Mouse (Mus musculus) midbrain, postnatal 0 days (tissue): ENCODE results near the gene Vcp. TPM values are rescaled to one million over a fixed set of nuclear protein-coding genes. Genes with fewer than 3 reads are reported as not detected.

Experiments used
- ATAC-seq: fragments of 200-750 bp; cut with Nextera tagmentation; 2 replicates; pipeline ENCODE4 v1.8.0; 2017; ENCODE audit warnings: moderate number of reproducible peaks, mild to moderate bottlenecking, moderate TSS enrichment, moderate library complexity; ENCODE audit not compliant: low FRiP score
- DNase-seq: peaks from one replicate; pipeline ENCODE4 v3.0.0-alpha.2; 2015; ENCODE audit warnings: low spot score
- H3K27ac ChIP-seq: fragments of 300-500 bp; sonication (generic); 2 replicates; pipeline ENCODE4 v1.5.1; 2014; ENCODE audit warnings: low read depth, mild to moderate bottlenecking, low read length, mixed read lengths
- H3K27me3 ChIP-seq: fragments of 300-500 bp; sonication (generic); 2 replicates; pipeline ENCODE4 v1.6.1; 2014; ENCODE audit warnings: low read length, control low read depth, mixed read lengths; ENCODE audit not compliant: insufficient read depth
- H3K36me3 ChIP-seq: fragments of 300-500 bp; sonication (generic); 2 replicates; pipeline ENCODE4 v1.6.1; 2014; ENCODE audit warnings: low read length, control low read depth, mixed read lengths; ENCODE audit not compliant: insufficient read depth
- H3K4me1 ChIP-seq: fragments of 300-500 bp; sonication (generic); 2 replicates; pipeline ENCODE4 v1.6.1; 2014; ENCODE audit warnings: mild to moderate bottlenecking, control low read depth, antibody characterized with exemption, low read length, mixed read lengths; ENCODE audit not compliant: insufficient read depth
- H3K4me2 ChIP-seq: fragments of 300-500 bp; sonication (generic); 2 replicates; pipeline ENCODE4 v1.6.1; 2014; ENCODE audit warnings: low read depth, mild to moderate bottlenecking, low read length, mixed read lengths; ENCODE audit not compliant: poor library complexity, severe bottlenecking
- H3K4me3 ChIP-seq: fragments of 300-500 bp; sonication (generic); 2 replicates; pipeline ENCODE4 v1.5.1; 2014; ENCODE audit warnings: low read depth, mild to moderate bottlenecking, low read length, moderate library complexity
- H3K9ac ChIP-seq: fragments of 300-500 bp; sonication (generic); replicated peaks from 2 replicates; pipeline ENCODE4 v1.6.1; 2014; ENCODE audit warnings: mild to moderate bottlenecking, low read length, moderate library complexity, mixed read lengths; ENCODE audit not compliant: poor library complexity, severe bottlenecking
- H3K9me3 ChIP-seq: fragments of 300-500 bp; sonication (generic); 2 replicates; pipeline ENCODE4 v1.6.1; 2016; ENCODE audit warnings: low read length, control low read depth
- CTCF ChIP-seq: IDR thresholded peaks from 2 replicates; pipeline ENCODE4 v1.5.1; 2016; ENCODE audit warnings: antibody characterized with exemption, mild to moderate bottlenecking
- WGBS: fragments of 180-500 bp; shearing (Covaris S2); extraction: QIAGEN DNeasy Blood & Tissue Kit; methylation state at CpG from one replicate; pipeline ENCODE4 v1.1.7; 2014; 5-methylcytosine and 5-hydroxymethylcytosine counted together
- polyA plus RNA-seq: library from polyadenylated mRNA; unstranded; fragments of >200 nt; fragmentation: Nextera tagmentation; extraction: Ambion mirVana; gene quantifications from 2 replicates; pipeline ENCODE4 v1.2.1, GENCODE M21; 2015
- total RNA-seq: library from RNA; depleted of rRNA; stranded (reverse); fragments of >200 nt; gene quantifications from 2 replicates; pipeline ENCODE4 v1.2.3, GENCODE M21; 2014

Vcp gene
- total and polyA plus RNA-seq, 2 experiments from 2014 or later, result 192 to 464 TPM

DNA sequence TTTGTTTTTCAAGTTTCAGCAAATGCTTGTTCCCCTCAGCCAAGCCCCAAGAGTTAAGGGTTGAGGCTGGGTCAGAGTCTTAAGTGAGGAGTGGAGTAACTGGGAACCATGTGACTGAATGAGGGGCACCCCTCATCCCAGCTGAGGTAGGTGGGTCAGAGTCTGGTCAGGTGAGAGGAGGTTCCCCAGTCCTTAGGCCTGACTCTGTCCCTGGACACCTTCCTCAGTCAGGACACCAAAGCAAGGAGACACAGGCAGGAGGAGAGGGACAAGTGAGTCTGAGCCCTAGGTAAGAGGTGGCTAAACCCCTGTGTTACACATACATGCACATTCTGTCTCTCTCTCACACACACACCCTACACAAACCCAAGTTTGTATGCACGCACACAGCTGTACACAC is 32.2 kb upstream of the Vcp start:
- peak overlapping the region; percentile 84 for H3K27ac ChIP-seq
- 90% methylated on average over 1 of the region's 1 CpGs for WGBS

DNA sequence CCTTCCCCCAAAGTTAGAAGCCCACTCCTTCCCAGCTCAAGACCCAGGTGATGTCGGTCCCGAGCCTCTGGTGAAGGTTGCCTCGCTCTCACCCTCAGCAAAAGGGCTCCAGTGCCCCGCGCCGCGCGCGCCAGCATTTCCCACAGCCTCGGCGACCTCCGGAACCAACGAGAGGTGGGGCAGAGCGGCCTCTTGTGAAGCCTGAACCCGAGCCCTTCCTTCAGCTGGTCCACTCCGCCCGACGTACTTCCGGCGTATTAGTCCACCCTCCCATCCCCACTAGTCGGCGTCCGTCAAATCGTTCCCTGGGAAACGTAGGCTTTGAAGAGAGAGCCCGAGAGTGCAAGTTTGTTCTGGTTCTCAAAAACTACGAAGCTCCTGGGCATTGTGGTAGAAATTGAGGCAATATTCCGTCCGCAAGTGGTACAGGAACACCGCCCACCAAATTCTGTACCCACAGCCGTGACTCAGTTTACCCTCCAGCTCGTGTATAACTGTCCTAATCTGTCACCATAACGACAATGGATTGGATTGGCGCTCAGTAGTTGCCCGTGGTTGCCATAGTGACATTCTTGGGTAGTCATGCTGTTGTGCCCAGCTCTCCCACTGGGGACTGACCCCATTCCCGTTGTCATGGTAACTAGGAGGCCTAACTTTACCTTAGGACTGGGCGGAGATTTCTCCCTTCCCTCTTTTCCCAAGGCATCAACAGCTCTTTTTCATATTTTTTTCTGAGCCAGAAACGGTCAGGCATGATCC is 31.1 kb upstream of the Vcp start, which contains the start of gene Stoml2:
Gene Stoml2, minus strand, starts transcription at position 474 of the 759 bp plus-strand sequence.
- H3K27me3 ChIP-seq, result no peaks in the 10 kb centered on the region
- DNase-seq, result peak; percentile 98
- H3K4me2 ChIP-seq, result peak within 1 kb of the TSS; percentile 62
- H3K9me3 ChIP-seq, result no peaks in the 10 kb centered on the region
- TF ChIP-seq CTCF, result peak; percentile 67
- under 1% methylated on average over 38 of the region's 38 CpGs for WGBS
- H3K9ac ChIP-seq, result peak within 1 kb of the TSS; percentile 88
- H3K4me1 ChIP-seq, result 0 out of 2 replicates have a peak, but pooled peaks cover 4% of the 10 kb centered on the region
- H3K27ac ChIP-seq, result peak within 1 kb of the TSS; percentile 84
- H3K4me3 ChIP-seq, result peak within 1 kb of the TSS; percentile 69
- H3K36me3 ChIP-seq, result peaks cover 36% of the 10 kb centered on the region
- ATAC-seq, result peak; percentile 96

More for the DNA sequence above, 32.2 kb upstream of the Vcp start:
- TF ChIP-seq CTCF, result no peak
- Histone ChIP-seq H3K4me1 (0 out of 2 replicates have a peak, but pooled peaks cover 4% of the 10 kb centered on the region), H3K4me2 (no peak overlapping the region), H3K4me3 (no peak overlapping the region), H3K27me3 (no peaks in the 10 kb centered on the region), H3K9me3 (no peaks in the 10 kb centered on the region), H3K36me3 (peaks cover 38% of the 10 kb centered on the region), H3K9ac (no peak overlapping the region)
- no peak for DNase-seq
- ATAC-seq, result no peak

DNA sequence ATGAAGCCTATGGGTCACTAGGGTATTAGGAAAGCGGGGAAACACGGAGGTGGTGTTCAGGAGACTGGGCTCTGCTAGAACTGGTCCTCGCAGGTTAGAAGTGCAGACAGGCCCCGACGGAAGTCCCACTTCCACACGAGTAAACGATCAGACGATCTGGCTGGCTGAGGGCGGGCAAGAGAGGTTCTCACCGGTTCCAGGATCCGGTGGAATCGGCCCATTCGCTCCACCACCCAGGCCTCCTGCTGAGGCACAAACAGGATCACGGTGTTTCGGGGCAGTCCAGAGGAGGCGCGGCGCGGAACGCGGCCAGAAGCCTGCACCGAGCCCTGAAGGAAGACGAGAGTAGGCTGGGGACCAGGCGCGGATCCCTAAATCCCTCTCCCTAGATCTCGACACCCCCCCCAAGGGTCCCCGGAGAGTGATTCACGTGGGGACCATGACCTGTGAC is 30.5 kb upstream of the Vcp start:
- 1% methylated on average over 28 of the region's 28 CpGs for WGBS
- peak overlapping the region; percentile 84 for H3K27ac ChIP-seq
- H3K36me3 ChIP-seq, result peaks cover 29% of the 10 kb centered on the region
- H3K4me3 ChIP-seq, result peak overlapping the region; percentile 69
- TF ChIP-seq CTCF, result no peak
- H3K4me1 ChIP-seq, result 0 out of 2 replicates have a peak, but pooled peaks cover 4% of the 10 kb centered on the region
- DNase-seq, result peak; percentile 21
- peak overlapping the region; percentile 62 for H3K4me2 ChIP-seq
- H3K9ac ChIP-seq, result peak overlapping the region; percentile 88
- H3K27me3 ChIP-seq, result no peaks in the 10 kb centered on the region
- H3K9me3 ChIP-seq, result no peaks in the 10 kb centered on the region
- peak; percentile 51; the same call in 1 of the 2 replicates for ATAC-seq

DNA sequence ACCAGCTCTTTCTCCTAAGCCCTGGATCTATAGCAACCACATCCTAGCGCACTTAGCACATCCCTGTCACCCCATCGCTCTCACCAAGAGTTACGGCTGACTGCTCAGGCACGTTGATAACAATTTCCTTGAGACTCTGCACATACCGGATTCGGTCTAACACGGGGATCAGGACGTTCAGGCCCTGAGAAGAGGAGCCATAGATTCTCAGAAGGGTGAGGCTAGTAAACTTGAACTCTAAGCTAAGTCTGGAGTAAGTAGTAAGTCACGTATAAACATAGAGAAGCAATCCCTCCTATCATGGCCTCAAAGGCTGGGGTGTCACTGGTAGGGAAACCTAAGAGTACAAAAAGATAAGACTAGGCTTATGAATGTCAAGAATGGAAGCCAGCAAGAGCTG is 30.0 kb upstream of the Vcp start:
- no peak for TF ChIP-seq CTCF
- Histone ChIP-seq H3K4me2 (peak overlapping the region; percentile 62), H3K9me3 (no peaks in the 10 kb centered on the region), H3K4me1 (0 out of 2 replicates have a peak, but pooled peaks cover 4% of the 10 kb centered on the region), H3K4me3 (peak overlapping the region; percentile 69), H3K36me3 (peaks cover 28% of the 10 kb centered on the region), H3K27ac (peak overlapping the region; percentile 84; the same call in 1 of the 2 replicates), H3K9ac (peak overlapping the region; percentile 88), H3K27me3 (no peaks in the 10 kb centered on the region)
- no peak for ATAC-seq
- no peak for DNase-seq
- 81% methylated on average over 9 of the region's 9 CpGs for WGBS

DNA sequence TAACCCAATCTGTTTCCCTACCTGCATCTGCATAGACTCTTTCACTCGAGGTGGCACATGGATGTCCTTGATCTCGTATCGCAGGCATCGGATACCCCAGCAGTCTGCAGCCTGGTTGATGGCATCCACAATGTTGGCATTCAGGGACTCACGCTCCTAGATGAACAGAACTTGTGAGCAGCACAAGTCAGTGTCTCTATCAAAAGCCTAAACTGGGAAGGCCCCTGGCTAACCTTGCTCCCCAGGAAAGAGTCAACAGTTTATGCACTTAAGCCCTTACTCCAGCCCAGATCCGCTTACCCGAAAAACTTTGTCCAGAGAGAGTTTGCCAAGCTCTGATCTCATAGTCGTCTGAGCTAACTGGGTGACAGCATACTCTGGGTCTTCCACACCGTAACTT is 29.4 kb upstream of the Vcp start:
- WGBS, result 94% methylated on average over 9 of the region's 9 CpGs
- H3K4me2 ChIP-seq, result no peak overlapping the region
- H3K4me3 ChIP-seq, result no peak overlapping the region
- ATAC-seq, result no peak
- H3K27ac ChIP-seq, result no peak overlapping the region
- H3K4me1 ChIP-seq, result peaks cover 5% of the 10 kb centered on the region
- H3K9ac ChIP-seq, result no peak overlapping the region; the same call in 1 of the 2 replicates
- no peaks in the 10 kb centered on the region for H3K27me3 ChIP-seq
- no peak for TF ChIP-seq CTCF
- H3K36me3 ChIP-seq, result peaks cover 28% of the 10 kb centered on the region
- H3K9me3 ChIP-seq, result no peaks in the 10 kb centered on the region
- DNase-seq, result no peak

DNA sequence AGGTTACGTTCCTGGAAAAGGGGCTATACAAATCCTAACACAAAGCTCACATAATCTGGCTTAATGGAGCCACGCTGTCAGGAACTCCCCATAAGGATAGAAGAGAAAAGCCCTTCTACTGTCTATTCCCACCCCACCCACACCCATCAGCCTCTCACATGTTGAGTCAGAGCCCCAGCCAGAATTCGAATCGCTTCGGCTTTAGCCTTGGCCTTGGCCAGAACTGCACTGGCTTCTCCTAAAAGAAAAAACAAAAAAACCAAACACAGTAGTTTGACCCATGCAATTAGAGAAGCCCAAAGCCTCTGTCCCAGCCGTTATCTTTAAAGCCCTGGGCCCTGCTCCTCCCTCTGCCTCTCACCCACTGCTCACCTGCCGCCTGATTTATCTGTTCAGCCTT is 28.8 kb upstream of the Vcp start:
- Histone ChIP-seq H3K4me3 (no peak overlapping the region), H3K4me1 (peaks cover 11% of the 10 kb centered on the region), H3K9me3 (no peaks in the 10 kb centered on the region), H3K36me3 (peaks cover 28% of the 10 kb centered on the region), H3K4me2 (no peak overlapping the region), H3K27me3 (no peaks in the 10 kb centered on the region), H3K27ac (no peak overlapping the region), H3K9ac (no peak overlapping the region)
- DNase-seq (no peak), ATAC-seq (no peak)
- WGBS, result 93% methylated on average over 7 of the region's 7 CpGs
- no peak for TF ChIP-seq CTCF
